Mouse (Mus musculus) hindbrain, embryonic 16.5 days (tissue): ENCODE data around the gene Gm8011. TPM values are rescaled to one million over a fixed set of nuclear protein-coding genes. Genes with fewer than 3 reads are reported as not detected.
"Not testable (repeated sequence)": the region's sequence is repeated elsewhere in the genome, so short reads cannot be mapped to it uniquely, and the experiment has no call there.

Source experiments
- ATAC-seq: fragments of 200-750 bp; cut with Nextera tagmentation; 2 replicates; pipeline ENCODE4 v1.8.0; 2017; ENCODE audit warnings: moderate TSS enrichment, moderate library complexity
- H3K27ac ChIP-seq: fragments of 300-500 bp; sonication (generic); 2 replicates; pipeline ENCODE4 v1.5.1; 2014; ENCODE audit warnings: low read depth, mild to moderate bottlenecking, control low read depth, low read length, moderate library complexity
- H3K27me3 ChIP-seq: fragments of 300-500 bp; sonication (generic); replicated peaks from 2 replicates; pipeline ENCODE4 v1.6.1; 2014; ENCODE audit warnings: low read length; ENCODE audit not compliant: control insufficient read depth, insufficient read depth
- H3K36me3 ChIP-seq: fragments of 300-500 bp; sonication (generic); 2 replicates; pipeline ENCODE4 v1.6.1; 2014; ENCODE audit warnings: mild to moderate bottlenecking, low read length, moderate library complexity, mixed read lengths; ENCODE audit not compliant: control insufficient read depth, insufficient read depth
- H3K4me1 ChIP-seq: fragments of 300-500 bp; sonication (generic); 2 replicates; pipeline ENCODE4 v1.6.1; 2014; ENCODE audit warnings: low read depth, low read length; ENCODE audit not compliant: control insufficient read depth, insufficient read depth
- H3K4me2 ChIP-seq: fragments of 300-500 bp; sonication (generic); 2 replicates; pipeline ENCODE4 v1.6.1; 2014; ENCODE audit warnings: mild to moderate bottlenecking, low read length, control low read depth, moderate library complexity
- H3K4me3 ChIP-seq: fragments of 300-500 bp; sonication (generic); 2 replicates; pipeline ENCODE4 v1.5.1; 2014; ENCODE audit warnings: mild to moderate bottlenecking, low read length, control low read depth, moderate library complexity
- H3K9ac ChIP-seq: fragments of 300-500 bp; sonication (generic); 2 replicates; pipeline ENCODE4 v1.6.1; 2014; ENCODE audit warnings: low read depth, mild to moderate bottlenecking, control low read depth, low read length, moderate library complexity
- H3K9me3 ChIP-seq: fragments of 300-500 bp; sonication (generic); 2 replicates; pipeline ENCODE4 v1.6.1; 2014; ENCODE audit warnings: mild to moderate bottlenecking, low read length, moderate library complexity; ENCODE audit not compliant: control insufficient read depth
- WGBS: fragments of 180-500 bp; shearing (Covaris S2); extraction: QIAGEN DNeasy Blood & Tissue Kit; methylation state at CpG from one replicate; pipeline ENCODE4 v1.1.7; 2014; 5-methylcytosine and 5-hydroxymethylcytosine counted together
- polyA plus RNA-seq: library from polyadenylated mRNA; unstranded; fragments of >200 nt; fragmentation: Nextera tagmentation; extraction: Ambion mirVana; gene quantifications from 2 replicates; pipeline ENCODE4 v1.2.1, GENCODE M21; 2015

Gene Gm8011
- not detected in 2 replicates for polyA plus RNA-seq

- not testable (repeated sequence) for H3K27ac ChIP-seq, H3K4me3 ChIP-seq, H3K9me3 ChIP-seq, ATAC-seq, H3K4me1 ChIP-seq, H3K9ac ChIP-seq, H3K4me2 ChIP-seq, H3K36me3 ChIP-seq, H3K27me3 ChIP-seq
- WGBS = 58% methylated on average over 2 of the region's 2 CpGs
Observed at GRCm38 (mm10) chr14:42463581-42463980, at the start of gene Gm8011. TSS of gene Gm8011 (plus strand) at chr14:42463881.

GRCm38 (mm10) chr14:42439573-42439972, 24.1 kb upstream of the Gm8011 start, which contains the start of gene Gm8005:
TSS of gene Gm8005 (minus strand) at chr14:42439673.
- H3K27me3 ChIP-seq, H3K36me3 ChIP-seq, H3K9me3 ChIP-seq, H3K9ac ChIP-seq, H3K4me1 ChIP-seq, H3K4me3 ChIP-seq, H3K27ac ChIP-seq, H3K4me2 ChIP-seq, ATAC-seq: not testable (repeated sequence)
- WGBS = 91% methylated on average over 2 of the region's 4 CpGs

- not testable (repeated sequence) for H3K4me1 ChIP-seq, H3K4me2 ChIP-seq, H3K9me3 ChIP-seq, H3K36me3 ChIP-seq, H3K4me3 ChIP-seq, ATAC-seq, H3K27me3 ChIP-seq, H3K27ac ChIP-seq, H3K9ac ChIP-seq
- 100% methylated on average over 2 of the region's 3 CpGs for WGBS
Observed at GRCm38 (mm10) chr14:42502249-42502648, 38.6 kb downstream of the Gm8011 start, which contains the start of gene Gm8020. TSS of gene Gm8020 (minus strand) at chr14:42502349.

Other genes starting within 250 kb of the Gm8011 start
- not detected in 2 replicates for gene Gm17026, start 203.8 kb upstream of the Gm8011 start, polyA plus RNA-seq
- not detected in 2 replicates for gene Gm9611, start 166.5 kb upstream of the Gm8011 start, polyA plus RNA-seq
- gene Gm7995, start 153.7 kb upstream of the Gm8011 start, polyA plus RNA-seq = not detected in 2 replicates
- gene Gm8005, start 24.2 kb upstream of the Gm8011 start, polyA plus RNA-seq = not detected in 2 replicates
- not detected in 2 replicates for gene Gm8020, start 38.5 kb downstream of the Gm8011 start, polyA plus RNA-seq
- not detected in 2 replicates for gene Gm8024, start 60.4 kb downstream of the Gm8011 start, polyA plus RNA-seq
- gene Gm17124, start 136.0 kb downstream of the Gm8011 start, polyA plus RNA-seq = not detected in 2 replicates
- not detected in 2 replicates for gene Gm3633, start 178.0 kb downstream of the Gm8011 start, polyA plus RNA-seq
- not detected in 2 replicates for gene Gm10378, start 192.1 kb downstream of the Gm8011 start, polyA plus RNA-seq